Mouse (Mus musculus) large intestine, adult 2 months (tissue): Measurements from ENCODE around the gene Arih1. TPM values are rescaled to one million over a fixed set of nuclear protein-coding genes. Genes with fewer than 3 reads are reported as not detected.

Experiments used
- DNase-seq: peaks from one replicate; pipeline ENCODE4 v3.0.0-alpha.2; 2012; ENCODE audit warnings: low read depth, low spot score
- WGBS: fragments of 180-500 bp; shearing (Covaris S2); methylation state at CpG from one replicate; pipeline ENCODE4 v1.1.7; 2018; 5-methylcytosine and 5-hydroxymethylcytosine counted together
- polyA plus RNA-seq: library from polyadenylated mRNA; depleted of rRNA; stranded (reverse); fragments of >200 nt; gene quantifications from 2 replicates; pipeline ENCODE4 v1.2.3, GENCODE M21; 2012; rRNA removed

The Arih1 gene
- polyA plus RNA-seq, 1 experiment, result 14.3 TPM

DNA sequence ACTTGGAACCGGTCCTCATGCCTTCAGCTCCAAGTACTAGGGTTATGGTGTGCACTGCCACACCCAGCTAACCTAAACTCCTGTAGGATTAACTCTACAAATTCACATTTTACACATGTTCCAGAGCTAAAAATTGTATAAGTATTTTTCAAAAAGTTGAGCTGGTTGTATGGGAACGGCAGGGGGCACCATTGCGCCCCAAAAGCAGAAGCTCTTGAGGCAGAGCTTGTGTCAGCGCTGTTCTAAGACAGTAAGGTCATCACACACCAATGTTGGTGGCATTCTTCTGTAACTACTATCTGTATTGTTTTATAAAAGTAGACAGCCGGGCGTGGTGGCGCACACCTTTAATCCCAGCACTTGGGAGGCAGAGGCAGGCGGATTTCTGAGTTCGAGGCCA lies 146.4 kb downstream of the Arih1 start:
- WGBS, result 85% methylated on average over 9 of the region's 9 CpGs
- no peak for DNase-seq

DNA sequence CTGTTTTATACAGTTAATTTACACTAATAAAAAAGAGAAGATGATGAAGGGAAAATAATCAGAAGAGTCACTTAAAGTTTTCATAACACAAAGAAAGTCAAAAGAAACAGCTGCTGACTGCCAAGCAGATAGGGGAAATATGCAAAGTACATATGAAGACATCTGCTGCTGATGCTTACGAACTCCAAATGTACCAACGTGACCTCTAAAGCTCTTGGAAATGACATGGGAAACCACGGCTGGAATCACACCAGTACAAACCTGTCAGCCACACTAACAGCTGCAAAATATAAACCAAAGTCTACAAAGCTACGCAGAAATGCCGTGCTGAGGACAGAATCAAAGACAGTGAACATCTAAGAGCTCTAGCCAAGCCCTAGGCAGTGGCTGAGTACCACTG lies 147.3 kb downstream of the Arih1 start:
- DNase-seq, result no peak
- WGBS, result 67% methylated on average over 5 of the region's 5 CpGs

DNA sequence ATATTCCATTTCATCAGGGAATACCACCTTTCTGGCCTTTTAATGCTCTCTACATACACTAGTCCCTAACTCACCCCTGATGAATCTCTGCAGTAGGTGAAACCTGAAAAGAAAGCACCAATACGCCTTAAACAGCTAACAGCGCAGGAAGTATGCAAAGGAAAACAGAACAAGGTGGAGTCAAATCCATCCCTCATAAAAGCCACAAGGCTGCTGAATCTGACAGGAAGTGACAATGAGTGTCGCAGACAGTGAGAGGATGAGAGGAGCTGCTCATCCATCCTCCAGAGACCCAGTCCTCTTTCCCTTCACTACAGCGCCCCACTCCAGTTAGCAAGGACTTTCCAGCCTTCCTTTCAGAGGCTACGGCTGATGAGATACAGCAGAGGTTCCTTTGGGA lies 148.0 kb downstream of the Arih1 start:
- 81% methylated on average over 5 of the region's 5 CpGs for WGBS
- no peak for DNase-seq

Other genes starting within 250 kb of the Arih1 start
- gene Adpgk, start 195.1 kb downstream of the Arih1 start, polyA plus RNA-seq, result 14.9 and 17.0 TPM in 2 replicates
- 1.2 and 1.5 TPM in 2 replicates for gene Bbs4, start 133.1 kb downstream of the Arih1 start, polyA plus RNA-seq
- 95.5 and 107 TPM in 2 replicates for gene Hexa, start 52.9 kb upstream of the Arih1 start, polyA plus RNA-seq
- 0.43 TPM in 1 of 2 replicates, not detected in the other for gene Tmem202, start 53.2 kb upstream of the Arih1 start, polyA plus RNA-seq
- gene Celf6, start 91.3 kb upstream of the Arih1 start, polyA plus RNA-seq, result 1.0 TPM in 2 replicates
- 21.6 and 22.4 TPM in 2 replicates for gene Parp6, start 130.7 kb upstream of the Arih1 start, polyA plus RNA-seq
- gene Pkm, start 169.8 kb upstream of the Arih1 start, polyA plus RNA-seq, result 391 and 778 TPM in 2 replicates
- gene Gramd2, start 193.5 kb upstream of the Arih1 start, polyA plus RNA-seq, result 3.7 and 11.0 TPM in 2 replicates